Mouse (Mus musculus) liver, adult (tissue): ENCODE data around the gene Fam227a.
A peak's percentile ranks its signal among the peaks of the same experiment; 100 is the strongest.

Experiments
- GATA4 ChIP-seq: IDR thresholded peaks from 2 replicates; pipeline ENCODE4 v1.6.1; 2014; ENCODE audit warnings: mild to moderate bottlenecking, low read length; ENCODE audit not compliant: insufficient replicate concordance

Fam227a gene

GRCm38 (mm10) chr15:79658531-79659375 lies at the start of gene Fam227a, which contains the start of gene Cby1:
Gene Fam227a, minus strand, starts transcription at chr15:79658956.
Gene Cby1, plus strand, starts transcription at chr15:79659199.
- TF ChIP-seq GATA4, result peak; percentile 33; the same call in 1 of the 2 replicates

- no peak for TF ChIP-seq GATA4
Measured at GRCm38 (mm10) chr15:79708229-79708822, 49.6 kb upstream of the Fam227a start.

GRCm38 (mm10) chr15:79706603-79707214 lies 48.0 kb upstream of the Fam227a start:
- TF ChIP-seq GATA4, result no peak

GRCm38 (mm10) chr15:79697558-79698187 lies 38.9 kb upstream of the Fam227a start:
- no peak for TF ChIP-seq GATA4

- TF ChIP-seq GATA4, result no peak
Measured at GRCm38 (mm10) chr15:79697011-79697410, 38.3 kb upstream of the Fam227a start.

GRCm38 (mm10) chr15:79696508-79696907 lies 37.8 kb upstream of the Fam227a start:
- no peak for TF ChIP-seq GATA4

GRCm38 (mm10) chr15:79695516-79695915 lies 36.8 kb upstream of the Fam227a start:
- TF ChIP-seq GATA4, result no peak

GRCm38 (mm10) chr15:79694512-79694911 lies 35.8 kb upstream of the Fam227a start:
- no peak for TF ChIP-seq GATA4

GRCm38 (mm10) chr15:79693740-79694139 lies 35.0 kb upstream of the Fam227a start:
- TF ChIP-seq GATA4, result no peak

- TF ChIP-seq GATA4, result no peak
Measured at GRCm38 (mm10) chr15:79692334-79692733, 33.6 kb upstream of the Fam227a start.

- TF ChIP-seq GATA4, result no peak
Measured at GRCm38 (mm10) chr15:79691023-79691508, 32.3 kb upstream of the Fam227a start.

GRCm38 (mm10) chr15:79690426-79691022 lies 31.8 kb upstream of the Fam227a start, which contains the start of gene Gtpbp1:
Gene Gtpbp1, plus strand, starts transcription at chr15:79690845.
- no peak for TF ChIP-seq GATA4

- peak; percentile 20; the same call in 1 of the 2 replicates for TF ChIP-seq GATA4
Measured at GRCm38 (mm10) chr15:79689662-79690425, 31.1 kb upstream of the Fam227a start.
